Mouse (Mus musculus) heart, adult 2 months (tissue): ENCODE measurements around the gene Unc79. TPM values are rescaled to one million over a fixed set of nuclear protein-coding genes. Genes with fewer than 3 reads are reported as not detected.

Source experiments
- DNase-seq, 2 experiments: peaks; one replicate each; pipeline ENCODE4 v3.0.0; 2021
- H3K27ac ChIP-seq: fragments of 200-600 bp; 2 replicates; pipeline ENCODE4 v1.8.1; 2022
- H3K27me3 ChIP-seq: fragments of 200-500 bp; 2 replicates; pipeline ENCODE4 v1.6.1; 2012; ENCODE audit warnings: mild to moderate bottlenecking, low read length, inconsistent platforms, mixed read lengths; ENCODE audit not compliant: control insufficient read depth, insufficient read depth
- H3K36me3 ChIP-seq: fragments of 200-500 bp; 2 replicates; pipeline ENCODE4 v1.6.1; 2012; ENCODE audit warnings: low read length, inconsistent platforms; ENCODE audit not compliant: control insufficient read depth, insufficient read depth
- H3K4me1 ChIP-seq: fragments of 200-500 bp; 2 replicates; pipeline ENCODE4 v1.6.1; 2011; ENCODE audit warnings: low read length; ENCODE audit not compliant: control insufficient read depth, insufficient read depth
- H3K4me3 ChIP-seq: fragments of 200-600 bp; 2 replicates; pipeline ENCODE4 v1.8.1; 2022
- H3K79me2 ChIP-seq: fragments of 200-500 bp; replicated peaks from 2 replicates; pipeline ENCODE4 v1.6.1; 2012; ENCODE audit warnings: mild to moderate bottlenecking, inconsistent platforms, low read length, moderate library complexity, mixed read lengths; ENCODE audit not compliant: control insufficient read depth, insufficient read depth
- H3K9ac ChIP-seq: fragments of 200-500 bp; 2 replicates; pipeline ENCODE4 v1.6.1; 2012; ENCODE audit warnings: low read depth, mild to moderate bottlenecking, control low read depth, inconsistent platforms, low read length, mixed read lengths
- CTCF ChIP-seq: fragments of 200-600 bp; IDR thresholded peaks from 2 replicates; pipeline ENCODE4 v1.8.1; 2022; ENCODE audit warnings: antibody characterized with exemption, mild to moderate bottlenecking, moderate library complexity
- EP300 ChIP-seq: fragments of 200-500 bp; IDR thresholded peaks from 2 replicates; pipeline ENCODE4 v1.6.1; 2011; ENCODE audit warnings: low read depth, low read length, control low read depth; ENCODE audit not compliant: insufficient read depth
- POLR2A ChIP-seq: fragments of 200-500 bp; IDR thresholded peaks from 2 replicates; pipeline ENCODE4 v1.6.1; 2011; ENCODE audit warnings: mild to moderate bottlenecking, low read depth, low read length, control low read depth; ENCODE audit not compliant: insufficient read depth
- WGBS: fragments of 180-500 bp; shearing (Covaris S2); methylation state at CpG from one replicate; pipeline ENCODE4 v1.1.7; 2018; 5-methylcytosine and 5-hydroxymethylcytosine counted together
- intact Hi-C: fragments of 180-260 bp; cut with DNase I; formaldehyde crosslinking; loops from one replicate; pipeline ENCODE4 v1.15.1; 2025
- polyA plus RNA-seq: library from polyadenylated mRNA; depleted of rRNA; stranded (reverse); fragments of >200 nt; gene quantifications from 2 replicates; pipeline ENCODE4 v1.2.3, GENCODE M21; 2012
- total RNA-seq, 2 experiments: library from RNA; stranded (reverse); gene quantifications; 2 replicates each; pipeline ENCODE4 v1.2.3; 2021

Gene Unc79
- total and polyA plus RNA-seq, 3 experiments: 0.05 to 0.20 (median 0.05) TPM

DNA sequence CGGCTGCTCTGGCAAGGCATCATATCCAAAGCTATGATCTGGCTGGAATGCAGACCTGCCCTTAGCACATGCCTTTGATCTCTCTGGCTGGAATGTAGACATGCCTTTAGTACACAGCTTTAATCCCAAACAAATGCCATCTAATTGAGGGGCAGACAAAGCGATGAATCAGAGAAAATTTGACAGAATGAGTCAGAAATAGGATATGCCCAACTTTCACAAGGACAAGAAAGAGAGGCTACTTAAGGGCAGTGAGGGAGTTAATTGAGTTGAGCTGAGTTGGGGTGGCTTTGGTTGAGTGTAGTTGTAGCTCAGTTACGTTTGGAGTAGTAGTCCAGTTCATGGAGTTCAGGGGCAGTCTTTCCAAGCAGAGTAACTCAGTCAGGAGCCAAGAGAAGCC lies 12.4 kb downstream of the Unc79 start:
- no peaks in the 10 kb centered on the region for H3K4me1 ChIP-seq
- no peaks in the 10 kb centered on the region for H3K36me3 ChIP-seq
- H3K27me3 ChIP-seq: no peaks in the 10 kb centered on the region
- no peak overlapping the region for H3K9ac ChIP-seq
- H3K4me3 ChIP-seq: no peak overlapping the region
- intact Hi-C loops: no loop called here
- no peak for TF ChIP-seq POLR2A
- TF ChIP-seq EP300: no peak
- TF ChIP-seq CTCF: no peak
- no peak for DNase-seq
- H3K27ac ChIP-seq: no peak overlapping the region
- 56% methylated on average over 3 of the region's 3 CpGs for WGBS
- H3K79me2 ChIP-seq: no peaks in the 10 kb centered on the region

DNA sequence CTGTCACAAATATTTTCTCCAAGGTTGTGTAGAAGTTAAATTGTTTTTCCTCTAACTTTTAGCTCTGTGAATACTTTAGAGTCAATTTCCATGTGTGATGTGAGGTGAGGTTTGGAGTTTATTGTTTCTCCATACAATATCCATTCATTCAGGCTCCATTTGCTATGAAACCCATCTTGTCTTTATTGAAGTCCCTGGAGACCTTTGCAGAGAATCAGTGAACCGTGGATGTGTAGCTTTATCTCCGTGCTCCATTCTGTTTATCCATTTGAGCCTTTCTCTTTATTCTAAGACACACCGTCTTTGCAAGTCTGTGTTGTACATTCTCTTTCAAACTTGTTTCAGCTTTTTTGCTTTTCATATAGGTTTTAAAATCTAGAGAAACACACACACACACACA lies 15.8 kb downstream of the Unc79 start:
- intact Hi-C loops: no loop called here
- no peak for DNase-seq
- Histone ChIP-seq H3K27ac (no peak overlapping the region), H3K9ac (no peak overlapping the region), H3K79me2 (no peaks in the 10 kb centered on the region), H3K27me3 (no peaks in the 10 kb centered on the region), H3K4me3 (no peak overlapping the region), H3K36me3 (no peaks in the 10 kb centered on the region), H3K4me1 (no peaks in the 10 kb centered on the region)
- WGBS: 75% methylated on average over 3 of the region's 3 CpGs
- TF ChIP-seq EP300: no peak

DNA sequence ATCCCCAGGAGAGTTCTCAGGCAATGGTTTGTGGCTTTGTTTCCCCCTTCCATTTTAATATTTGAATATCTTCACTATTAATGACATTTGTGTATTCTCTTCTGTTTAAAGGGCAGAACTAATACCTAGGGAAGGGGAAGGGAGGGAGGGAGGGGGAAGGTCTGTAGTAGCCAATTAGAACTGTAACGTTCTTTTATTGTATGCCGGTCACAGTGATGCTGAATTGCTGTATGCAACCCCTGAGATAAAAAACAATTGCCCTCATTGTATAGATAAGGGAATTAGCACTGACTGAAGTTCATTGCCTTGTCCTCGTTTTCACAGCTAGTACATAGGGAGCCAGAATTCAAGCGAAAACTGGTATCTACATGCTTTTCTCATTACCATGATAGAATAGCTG lies 31.9 kb downstream of the Unc79 start:
- no peak overlapping the region for H3K9ac ChIP-seq
- H3K27ac ChIP-seq: no peak overlapping the region
- H3K36me3 ChIP-seq: no peaks in the 10 kb centered on the region
- intact Hi-C loops: no loop called here
- H3K79me2 ChIP-seq: no peaks in the 10 kb centered on the region
- no peaks in the 10 kb centered on the region for H3K27me3 ChIP-seq
- WGBS: 44% methylated on average over 4 of the region's 4 CpGs
- DNase-seq: no peak
- no peak overlapping the region for H3K4me3 ChIP-seq
- no peak for TF ChIP-seq POLR2A
- no peak for TF ChIP-seq CTCF
- no peaks in the 10 kb centered on the region for H3K4me1 ChIP-seq

DNA sequence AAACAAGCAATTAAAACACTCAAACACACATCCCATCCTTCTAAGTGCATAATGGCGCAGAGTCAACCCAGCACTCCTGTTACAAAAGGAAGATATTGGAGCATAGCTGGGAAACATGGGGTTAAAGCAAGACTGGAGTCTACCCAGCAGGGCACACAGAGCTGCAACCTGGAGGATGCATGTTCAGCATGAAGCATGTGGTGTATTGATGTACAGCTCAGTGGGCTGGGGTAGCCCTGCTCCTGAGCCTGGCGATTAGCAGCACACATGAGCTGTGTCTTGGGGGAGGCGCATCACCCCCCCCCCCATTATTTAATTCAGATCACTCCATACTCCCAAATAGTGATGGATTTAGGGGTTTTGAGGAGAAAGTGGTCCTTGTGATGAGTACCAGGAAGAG lies 32.9 kb downstream of the Unc79 start:
- WGBS: 86% methylated on average over 3 of the region's 3 CpGs
- H3K4me1 ChIP-seq: no peaks in the 10 kb centered on the region
- no peak overlapping the region for H3K9ac ChIP-seq
- no peaks in the 10 kb centered on the region for H3K79me2 ChIP-seq
- H3K4me3 ChIP-seq: no peak overlapping the region
- H3K36me3 ChIP-seq: no peaks in the 10 kb centered on the region
- TF ChIP-seq CTCF (no peak), EP300 (no peak), POLR2A (no peak)
- no peaks in the 10 kb centered on the region for H3K27me3 ChIP-seq
- H3K27ac ChIP-seq: no peak overlapping the region
- intact Hi-C loops: no loop called here
- DNase-seq: no peak

- H3K27ac ChIP-seq: no peak overlapping the region
- intact Hi-C loops: no loop called here
Measured at GRCm38 (mm10) chr12:102985401-102985800, 36.7 kb downstream of the Unc79 start.

DNA sequence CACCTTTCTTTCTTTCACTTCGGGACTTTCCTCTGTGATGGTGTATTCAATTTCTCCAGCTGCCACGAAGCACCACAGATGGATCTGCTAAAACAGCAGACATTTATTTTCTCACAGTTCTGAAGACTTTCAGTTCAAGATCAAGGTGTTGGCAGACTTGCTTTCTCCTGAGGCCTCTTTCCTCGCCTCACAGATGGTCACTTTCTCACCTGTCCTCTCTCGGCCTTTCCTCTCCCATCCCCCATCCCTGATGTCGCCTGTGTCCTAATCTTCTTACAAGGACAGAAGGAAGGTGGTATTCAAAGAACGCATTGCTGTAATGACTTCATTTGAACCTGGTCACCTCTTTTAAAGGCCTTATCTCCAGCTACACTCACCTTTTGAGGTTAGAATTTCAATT lies 39.1 kb downstream of the Unc79 start:
- Histone ChIP-seq H3K27ac (no peak overlapping the region), H3K27me3 (no peaks in the 10 kb centered on the region), H3K4me3 (no peak overlapping the region), H3K9ac (no peak overlapping the region), H3K36me3 (no peaks in the 10 kb centered on the region), H3K79me2 (no peaks in the 10 kb centered on the region), H3K4me1 (no peaks in the 10 kb centered on the region)
- no peak for DNase-seq
- WGBS: 58% methylated on average over 6 of the region's 6 CpGs
- TF ChIP-seq EP300 (no peak), CTCF (no peak), POLR2A (no peak)
- intact Hi-C loops: no loop called here

More at GRCm38 (mm10) chr12:102985401-102985800, 36.7 kb downstream of the Unc79 start:
- TF ChIP-seq EP300: no peak
- no peak for TF ChIP-seq CTCF
- no peak for TF ChIP-seq POLR2A
- no peak for DNase-seq
- no peaks in the 10 kb centered on the region for H3K79me2 ChIP-seq
- H3K27me3 ChIP-seq: no peaks in the 10 kb centered on the region
- H3K9ac ChIP-seq: no peak overlapping the region
- no peaks in the 10 kb centered on the region for H3K4me1 ChIP-seq
- no peak overlapping the region for H3K4me3 ChIP-seq
- no peaks in the 10 kb centered on the region for H3K36me3 ChIP-seq

- no peak for DNase-seq
- Histone ChIP-seq H3K36me3 (no peaks in the 10 kb centered on the region), H3K27ac (no peak overlapping the region), H3K4me1 (no peaks in the 10 kb centered on the region), H3K9ac (no peak overlapping the region), H3K79me2 (no peaks in the 10 kb centered on the region), H3K27me3 (no peaks in the 10 kb centered on the region), H3K4me3 (no peak overlapping the region)
- no peak for TF ChIP-seq EP300
- TF ChIP-seq POLR2A: no peak
- no peak for TF ChIP-seq CTCF
- intact Hi-C loops: no loop called here
- 40% methylated on average over 4 of the region's 4 CpGs for WGBS
Measured at GRCm38 (mm10) chr12:103008491-103008890, 59.8 kb downstream of the Unc79 start.
